Mouse (Mus musculus) erythroblast, embryonic 14.5 days (primary cell): ENCODE measurements around the gene Rabif.

ENCODE experiments used
- GATA1 ChIP-seq: IDR thresholded peaks from 2 replicates; pipeline ENCODE4 v1.6.1; 2012; ENCODE audit warnings: low read length, inconsistent platforms, mixed read lengths
- TAL1 ChIP-seq: IDR thresholded peaks from 3 replicates; pipeline ENCODE4 v1.6.1; 2012; ENCODE audit warnings: low read length, inconsistent platforms, mixed read lengths

DNA sequence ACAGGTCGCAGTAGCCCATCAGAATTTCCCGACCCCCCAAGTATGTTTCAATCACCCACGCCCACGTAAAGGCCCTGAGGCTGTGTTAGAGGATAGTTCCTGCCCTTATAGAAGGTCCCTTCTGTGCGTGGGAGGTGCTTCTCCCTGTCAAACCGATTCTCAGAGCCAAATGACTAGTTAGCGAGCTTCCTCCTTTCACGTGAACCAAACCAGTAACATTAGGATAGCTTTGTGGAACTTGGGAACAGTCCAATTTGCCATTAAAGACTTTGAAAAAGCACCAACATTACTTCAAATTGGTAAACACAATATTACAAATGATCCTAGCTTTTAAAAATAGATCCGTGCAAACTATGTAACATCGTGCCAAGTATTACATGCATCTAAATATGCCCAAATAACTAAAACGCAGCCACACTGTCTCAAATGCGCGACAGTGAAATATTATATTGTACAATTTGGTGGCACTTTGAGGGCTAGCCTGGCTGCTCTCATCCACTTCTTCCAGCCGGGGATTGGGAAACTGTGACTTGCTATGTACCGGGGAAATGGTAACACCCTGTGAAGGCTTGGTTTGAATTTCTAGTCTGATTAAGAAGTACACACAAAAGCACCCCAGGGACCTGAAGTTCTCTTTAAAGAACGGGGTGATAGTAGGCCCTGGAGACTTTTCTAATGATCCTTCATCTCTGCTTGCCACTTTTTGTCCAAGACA is 19.6 kb downstream of the Rabif start:
- no peak for TF ChIP-seq TAL1
- no peak for TF ChIP-seq GATA1
